Mouse (Mus musculus) cerebellum, adult 2 months (tissue): Measurements from ENCODE around the gene Twnk.
A peak's percentile ranks its signal among the peaks of the same experiment; 100 is the strongest.

Source experiments
- CTCF ChIP-seq: fragments of 200-500 bp; IDR thresholded peaks from 2 replicates; pipeline ENCODE4 v1.5.1; 2011; ENCODE audit warnings: low read depth, mild to moderate bottlenecking, control low read depth, low read length, moderate library complexity, borderline replicate concordance; ENCODE audit not compliant: insufficient read depth
- POLR2A ChIP-seq: fragments of 200-500 bp; IDR thresholded peaks from 2 replicates; pipeline ENCODE4 v1.6.1; 2011; ENCODE audit warnings: low read length, control low read depth, borderline replicate concordance; ENCODE audit not compliant: insufficient read depth

GRCm38 (mm10) chr19:45058113-45058839 is 52.8 kb downstream of the Twnk start:
- TF ChIP-seq POLR2A (peak; percentile 61; the same call in 1 of the 2 replicates), CTCF (no peak)
